Mouse (Mus musculus) MEL (cell line): ENCODE measurements at regions not wholly inside any gene's neighbourhood (a gene's known extent, or its start where the extent isn't known, plus 50 kb on each side); places are given as distances from the start of the nearest gene placed in this dataset.

ENCODE experiments used
- CHD2 ChIP-seq: IDR thresholded peaks from 2 replicates; pipeline ENCODE4 v1.6.1; 2011; ENCODE audit warnings: low read length, improper control_type of control experiment
- CTCF ChIP-seq, 3 experiments: IDR thresholded peaks in 2 of 3; conservative IDR thresholded peaks in 1 of 3; 2 replicates each; pipeline ENCODE4 v1.5.1; 2011 to 2012; ENCODE audit warnings: low read length in 3 of 3, low read depth in 2 of 3, mild to moderate bottlenecking in 2 of 3, improper control_type of control experiment in 1 of 3, inconsistent platforms in 1 of 3, mixed read lengths in 1 of 3, moderate library complexity in 1 of 3; ENCODE audit not compliant: control insufficient read depth in 1 of 3, insufficient read depth in 1 of 3, poor library complexity in 1 of 3, severe bottlenecking in 1 of 3
- MYB ChIP-seq: IDR thresholded peaks from 2 replicates; pipeline ENCODE4 v1.6.1; 2011; ENCODE audit warnings: mild to moderate bottlenecking, low read depth, low read length, improper control_type of control experiment
- POLR2A ChIP-seq, 2 experiments: IDR thresholded peaks; 2 replicates each; pipeline ENCODE4 v1.6.1; 2011 to 2012; ENCODE audit warnings: low read length in 2 of 2, mild to moderate bottlenecking in 2 of 2, control low read depth in 1 of 2, improper control_type of control experiment in 1 of 2, low read depth in 1 of 2, moderate library complexity in 1 of 2; ENCODE audit not compliant: control insufficient read depth in 1 of 2, insufficient read depth in 1 of 2, poor library complexity in 1 of 2
- POLR2AphosphoS2 ChIP-seq: IDR thresholded peaks from 2 replicates; pipeline ENCODE4 v1.6.1; 2011; ENCODE audit warnings: low read length, improper control_type of control experiment
- SMC3 ChIP-seq: IDR thresholded peaks from 2 replicates; pipeline ENCODE4 v1.6.1; 2011; ENCODE audit warnings: low read depth, low read length, improper control_type of control experiment
- ZC3H11A ChIP-seq: IDR thresholded peaks from 2 replicates; pipeline ENCODE4 v1.6.1; 2012; ENCODE audit warnings: low read depth, mild to moderate bottlenecking, inconsistent platforms, low read length, improper control_type of control experiment

DNA sequence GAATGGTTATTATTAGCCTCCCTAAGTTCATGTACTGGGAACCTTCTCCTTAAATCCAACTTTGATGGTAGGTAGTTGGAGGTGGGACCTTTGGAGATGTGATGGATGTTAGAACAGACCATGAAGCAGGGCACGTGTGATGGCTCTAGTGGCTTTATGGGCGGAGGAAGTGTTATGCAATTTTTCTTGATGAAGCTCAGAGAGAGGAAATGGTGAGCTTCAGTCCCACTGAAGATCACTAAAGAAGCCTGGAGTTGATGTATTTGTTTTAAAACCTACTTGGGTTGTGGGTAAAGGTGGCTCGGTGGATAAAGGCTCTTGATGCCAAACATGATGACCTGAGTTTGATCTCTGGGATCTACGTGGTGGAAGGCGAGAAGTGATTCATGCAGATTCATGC lies 66.5 kb upstream of the Neurl1b start:
- TF ChIP-seq CTCF (IDR thresholded peaks at IDR 0.05 in 2 of 3, conservative IDR thresholded peaks at IDR 0.05 in 1 of 3; ENCODE audit: control insufficient read depth in 1 of 3, insufficient read depth in 1 of 3, low read depth in 2 of 3, low read length in 3 of 3, poor library complexity in 1 of 3, severe bottlenecking in 1 of 3): no peak
- no peak for TF ChIP-seq POLR2AphosphoS2
- TF ChIP-seq POLR2A (IDR thresholded peaks at IDR 0.05; ENCODE audit: control insufficient read depth in 1 of 2, insufficient read depth in 1 of 2, low read depth in 1 of 2, low read length in 2 of 2, poor library complexity in 1 of 2): no peak
- no peak for TF ChIP-seq CHD2
- TF ChIP-seq ZC3H11A: no peak
- no peak for TF ChIP-seq SMC3
- TF ChIP-seq MYB: no peak
